In genomic region chr1:43776106-43776505, GRCm38 (mm10) we compare ENCODE assay signal across 14 mouse cellular contexts. TPM values are rescaled to one million over a fixed set of nuclear protein-coding genes. Genes with fewer than 3 reads are reported as not detected.
A peak's percentile ranks its signal among the peaks of the same experiment; 100 is the strongest.
DNase-seq lines count a peak whose midpoint lies in the region; TF ChIP-seq lines count a peak whose summit lies in the region.
"Had no signal": no experiment of that assay in that cellular context is flagged by ENCODE, and none has a peak within 500 bp of the region (broad histone marks: within the 10 kb centered on the region; RNA-seq: fewer than 3 reads in every experiment).

No protein-coding gene starts in this region.

- TF ChIP-seq EP300 in heart, adult 2 months (IDR thresholded peaks at IDR 0.05; ENCODE audit: insufficient read depth, low read depth, low read length), result no peak

- 65% methylated on average over 3 of the region's 3 CpGs for WGBS in heart, adult 2 months

- H3K4me1 ChIP-seq in heart, adult 2 months (ENCODE audit: control insufficient read depth, insufficient read depth, low read length), result no peaks in the 10 kb centered on the region
- H3K4me1 ChIP-seq: embryonic facial prominence, embryonic 15.5 days; liver, embryonic 12.5 days had no signal

- intact Hi-C loops in heart, adult 2 months (cut with DNase I), result no loop called here

- no peak overlapping the region for H3K4me3 ChIP-seq in heart, adult 2 months
- H3K4me3 ChIP-seq: embryonic facial prominence, embryonic 15.5 days; heart, embryonic 15.5 days; liver, embryonic 12.5 days; myocyte had no signal

- H3K9ac ChIP-seq in heart, adult 2 months (ENCODE audit: low read depth, low read length), result no peak overlapping the region
- H3K9ac ChIP-seq: embryonic facial prominence, embryonic 15.5 days; heart, embryonic 15.5 days; liver, embryonic 12.5 days had no signal

- no peaks in the 10 kb centered on the region for H3K27me3 ChIP-seq in heart, adult 2 months (ENCODE audit: control insufficient read depth, insufficient read depth, low read length)
- H3K27me3 ChIP-seq: CH12.LX; embryonic facial prominence, embryonic 15.5 days; heart, embryonic 15.5 days; liver, embryonic 12.5 days had no signal

- 0 out of 2 replicates have a peak, but pooled peaks have one; percentile 3 for TF ChIP-seq CTCF in heart, adult 2 months (IDR thresholded peaks at IDR 0.05)

- DNase-seq in heart, adult 2 months, result peak; percentile 24 to 36
- no peak for DNase-seq in heart, adult 8-10 months (ENCODE audit: low spot score)
- peak; percentile 11 for DNase-seq in urinary bladder, postnatal 25 days (ENCODE audit: low spot score)
- DNase-seq in urinary bladder, postnatal 4 days (ENCODE audit: low spot score in 2 of 2), result no peak
- DNase-seq in cerebellum, adult 9-11 months, result peak; percentile 38
- no peak for DNase-seq in right cerebral cortex, adult 18-20 months
- DNase-seq in left cerebral cortex, adult 18-20 months (ENCODE audit: low spot score in 2 of 2), result no peak
- DNase-seq: thymus, adult 18-20 months had no signal

- no peak for TF ChIP-seq POLR2A in heart, adult 2 months (IDR thresholded peaks at IDR 0.05; ENCODE audit: insufficient read depth, low read depth, low read length)

- no peak overlapping the region for H3K27ac ChIP-seq in heart, adult 2 months
- H3K27ac ChIP-seq: embryonic facial prominence, embryonic 15.5 days; heart, embryonic 15.5 days; liver, embryonic 12.5 days had no signal

- H3K79me2 ChIP-seq in heart, adult 2 months (replicated peaks; ENCODE audit: control insufficient read depth, insufficient read depth, low read length), result no peaks in the 10 kb centered on the region

- H3K36me3 ChIP-seq in heart, adult 2 months (ENCODE audit: control insufficient read depth, insufficient read depth, low read length), result no peaks in the 10 kb centered on the region

RNA-seq across cellular contexts. Expression of gene 1500015O10Rik, which starts 45.7 kb away (rescaled TPM):
- 1 to 10 TPM; 1.9 to 2.5 TPM for total RNA-seq in heart, adult 2 months (2021)
- polyA plus RNA-seq in heart, adult 2 months (2012; rRNA removed), result 2.5 and 4.2 TPM in 2 replicates
- 1 to 10 TPM in 3 of 4 experiments, under 1 TPM in 1; 0.82 to 4.2 (median 2.5) TPM for total RNA-seq in heart, adult 8-10 months (2022)
- 1 to 10 TPM in 1 of 2 experiments, under 1 TPM in 1; 0.77 to 2.0 TPM for total RNA-seq in left cerebral cortex, adult 18-20 months (2021)
- total RNA-seq: CH12.LX; megakaryocyte-erythroid progenitor cell, adult 5-6 weeks had no signal

RNA-seq across cellular contexts. Expression of gene Uxs1, which starts 51.5 kb away (rescaled TPM):
- total RNA-seq in heart, adult 2 months (2021), result 10 to 100 TPM in 1 of 2 experiments, 1 to 10 TPM in 1; 10.0 to 10.9 TPM
- 5.5 and 7.3 TPM in 2 replicates for polyA plus RNA-seq in heart, adult 2 months (2012; rRNA removed)
- 10 to 100 TPM in 2 of 4 experiments, 1 to 10 TPM in 2; 8.0 to 11.8 (median 10.1) TPM for total RNA-seq in heart, adult 8-10 months (2022)
- total RNA-seq in left cerebral cortex, adult 18-20 months (2021), result 10 to 100 TPM; 56.9 to 59.0 TPM

Comparison
In these comparisons a context has a peak if more than half of its experiments do, and no peak if none do; other contexts are left out.
1. DNase-seq: peak in heart, adult 2 months (2 of 2), urinary bladder, postnatal 25 days (single experiment) and cerebellum, adult 9-11 months (single experiment); none in heart, adult 8-10 months (single experiment), urinary bladder, postnatal 4 days (0 of 2), right cerebral cortex, adult 18-20 months (single experiment) and left cerebral cortex, adult 18-20 months (0 of 2).
2. RNA of gene Uxs1, which starts 51.5 kb away (total RNA-seq): 56.9 to 59.0 TPM in left cerebral cortex, adult 18-20 months; 10.0 to 10.9 TPM in heart, adult 2 months and 8.0 to 11.8 TPM in heart, adult 8-10 months; every median in the first group is over 4 times any median in the second.